Mouse (Mus musculus) CD4-positive helper T cell, adult 2 months (primary cell): ENCODE data around the gene Zfp64.

Experiments used
- DNase-seq: peaks from one replicate; pipeline ENCODE4 v3.0.0-alpha.2; 2012; ENCODE audit warnings: low read depth, missing footprints, low spot score

The Zfp64 gene

GRCm38 (mm10) chr2:168948506-168948905, 6.9 kb downstream of the Zfp64 start:
- no peak for DNase-seq

- no peak for DNase-seq
Measured at GRCm38 (mm10) chr2:168947663-168948062, 7.7 kb downstream of the Zfp64 start.

- no peak for DNase-seq
Measured at GRCm38 (mm10) chr2:168944011-168944410, 11.4 kb downstream of the Zfp64 start.

- no peak for DNase-seq
Measured at GRCm38 (mm10) chr2:168939941-168940340, 15.4 kb downstream of the Zfp64 start.

GRCm38 (mm10) chr2:168939261-168939933, 16.0 kb downstream of the Zfp64 start:
- no peak for DNase-seq

- DNase-seq, result no peak
Measured at GRCm38 (mm10) chr2:168936896-168937295, 18.5 kb downstream of the Zfp64 start.

GRCm38 (mm10) chr2:168935165-168935564, 20.2 kb downstream of the Zfp64 start:
- no peak for DNase-seq

- DNase-seq, result no peak
Measured at GRCm38 (mm10) chr2:168931686-168932085, 23.7 kb downstream of the Zfp64 start.

GRCm38 (mm10) chr2:168929691-168930090, 25.7 kb downstream of the Zfp64 start:
- peak; percentile 66 for DNase-seq

- DNase-seq, result no peak
Measured at GRCm38 (mm10) chr2:168927401-168927800, 28.0 kb downstream of the Zfp64 start.

GRCm38 (mm10) chr2:168926257-168926810, 29.1 kb downstream of the Zfp64 start:
- no peak for DNase-seq

GRCm38 (mm10) chr2:168923706-168924105, 31.7 kb downstream of the Zfp64 start:
- DNase-seq, result no peak

- no peak for DNase-seq
Measured at GRCm38 (mm10) chr2:168922466-168922865, 32.9 kb downstream of the Zfp64 start.

GRCm38 (mm10) chr2:168920007-168920406, 35.4 kb downstream of the Zfp64 start:
- DNase-seq, result no peak

GRCm38 (mm10) chr2:168912901-168913721, 42.3 kb downstream of the Zfp64 start:
- DNase-seq, result peak; percentile 37

- DNase-seq, result peak; percentile 15
Measured at GRCm38 (mm10) chr2:168912051-168912891, 43.1 kb downstream of the Zfp64 start.

GRCm38 (mm10) chr2:168911527-168911926, 43.9 kb downstream of the Zfp64 start:
- no peak for DNase-seq

GRCm38 (mm10) chr2:168906022-168906421, 49.4 kb downstream of the Zfp64 start:
- DNase-seq, result no peak

- DNase-seq, result peak; percentile 19
Measured at GRCm38 (mm10) chr2:168904846-168905245, 50.5 kb downstream of the Zfp64 start.

GRCm38 (mm10) chr2:168904188-168904587, 51.2 kb downstream of the Zfp64 start:
- peak; percentile 63 for DNase-seq

GRCm38 (mm10) chr2:168902634-168903033, 52.8 kb downstream of the Zfp64 start:
- peak; percentile 57 for DNase-seq

GRCm38 (mm10) chr2:168897906-168898305, 57.5 kb downstream of the Zfp64 start:
- DNase-seq, result no peak
